Mouse (Mus musculus) heart, adult 2 months (tissue): ENCODE measurements around the gene Strap. TPM values are rescaled to one million over a fixed set of nuclear protein-coding genes. Genes with fewer than 3 reads are reported as not detected.

Experiments
- DNase-seq, 2 experiments: peaks; one replicate each; pipeline ENCODE4 v3.0.0; 2021
- H3K27ac ChIP-seq: fragments of 200-600 bp; 2 replicates; pipeline ENCODE4 v1.8.1; 2022
- H3K27me3 ChIP-seq: fragments of 200-500 bp; 2 replicates; pipeline ENCODE4 v1.6.1; 2012; ENCODE audit warnings: mild to moderate bottlenecking, low read length, inconsistent platforms, mixed read lengths; ENCODE audit not compliant: control insufficient read depth, insufficient read depth
- H3K36me3 ChIP-seq: fragments of 200-500 bp; 2 replicates; pipeline ENCODE4 v1.6.1; 2012; ENCODE audit warnings: low read length, inconsistent platforms; ENCODE audit not compliant: control insufficient read depth, insufficient read depth
- H3K4me1 ChIP-seq: fragments of 200-500 bp; 2 replicates; pipeline ENCODE4 v1.6.1; 2011; ENCODE audit warnings: low read length; ENCODE audit not compliant: control insufficient read depth, insufficient read depth
- H3K4me3 ChIP-seq: fragments of 200-600 bp; 2 replicates; pipeline ENCODE4 v1.8.1; 2022
- H3K79me2 ChIP-seq: fragments of 200-500 bp; replicated peaks from 2 replicates; pipeline ENCODE4 v1.6.1; 2012; ENCODE audit warnings: mild to moderate bottlenecking, inconsistent platforms, low read length, moderate library complexity, mixed read lengths; ENCODE audit not compliant: control insufficient read depth, insufficient read depth
- H3K9ac ChIP-seq: fragments of 200-500 bp; 2 replicates; pipeline ENCODE4 v1.6.1; 2012; ENCODE audit warnings: low read depth, mild to moderate bottlenecking, control low read depth, inconsistent platforms, low read length, mixed read lengths
- CTCF ChIP-seq: fragments of 200-600 bp; IDR thresholded peaks from 2 replicates; pipeline ENCODE4 v1.8.1; 2022; ENCODE audit warnings: antibody characterized with exemption, mild to moderate bottlenecking, moderate library complexity
- EP300 ChIP-seq: fragments of 200-500 bp; IDR thresholded peaks from 2 replicates; pipeline ENCODE4 v1.6.1; 2011; ENCODE audit warnings: low read depth, low read length, control low read depth; ENCODE audit not compliant: insufficient read depth
- POLR2A ChIP-seq: fragments of 200-500 bp; IDR thresholded peaks from 2 replicates; pipeline ENCODE4 v1.6.1; 2011; ENCODE audit warnings: mild to moderate bottlenecking, low read depth, low read length, control low read depth; ENCODE audit not compliant: insufficient read depth
- WGBS: fragments of 180-500 bp; shearing (Covaris S2); methylation state at CpG from one replicate; pipeline ENCODE4 v1.1.7; 2018; 5-methylcytosine and 5-hydroxymethylcytosine counted together
- intact Hi-C: fragments of 180-260 bp; cut with DNase I; formaldehyde crosslinking; loops from one replicate; pipeline ENCODE4 v1.15.1; 2025
- polyA plus RNA-seq: library from polyadenylated mRNA; depleted of rRNA; stranded (reverse); fragments of >200 nt; gene quantifications from 2 replicates; pipeline ENCODE4 v1.2.3, GENCODE M21; 2012; rRNA removed
- total RNA-seq, 2 experiments: library from RNA; stranded (reverse); gene quantifications; 2 replicates each; pipeline ENCODE4 v1.2.3; 2021

The Strap gene
- total and polyA plus RNA-seq, 3 experiments: 26.3 to 86.5 (median 81.6) TPM

DNA sequence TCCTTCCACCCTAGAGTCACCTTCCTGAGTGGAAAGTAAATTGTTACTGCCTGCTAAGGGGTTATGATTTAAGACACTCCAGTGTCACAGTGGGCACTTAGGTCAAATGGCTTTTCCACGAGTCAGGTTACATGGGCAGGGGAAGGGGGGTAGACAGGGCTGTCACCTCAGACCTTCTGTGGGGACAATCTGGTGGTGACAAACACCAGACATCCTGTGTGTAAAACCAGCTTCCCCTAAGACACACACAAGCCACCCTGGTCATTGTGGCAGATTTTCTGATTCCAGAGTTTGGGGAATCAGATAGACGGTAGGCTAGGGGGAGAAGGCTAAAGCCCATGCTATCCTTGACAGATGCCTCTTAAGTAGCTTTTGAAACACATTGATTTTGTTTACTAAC, 60.6 kb downstream of the Strap start:
- Histone ChIP-seq H3K36me3 (no peaks in the 10 kb centered on the region), H3K79me2 (no peaks in the 10 kb centered on the region), H3K27me3 (no peaks in the 10 kb centered on the region), H3K4me3 (no peak overlapping the region), H3K4me1 (no peaks in the 10 kb centered on the region), H3K9ac (no peak overlapping the region), H3K27ac (no peak overlapping the region)
- no peak for DNase-seq
- intact Hi-C loops: no loop called here
- TF ChIP-seq POLR2A (no peak), CTCF (no peak), EP300 (no peak)
- 42% methylated on average over 2 of the region's 2 CpGs for WGBS

DNA sequence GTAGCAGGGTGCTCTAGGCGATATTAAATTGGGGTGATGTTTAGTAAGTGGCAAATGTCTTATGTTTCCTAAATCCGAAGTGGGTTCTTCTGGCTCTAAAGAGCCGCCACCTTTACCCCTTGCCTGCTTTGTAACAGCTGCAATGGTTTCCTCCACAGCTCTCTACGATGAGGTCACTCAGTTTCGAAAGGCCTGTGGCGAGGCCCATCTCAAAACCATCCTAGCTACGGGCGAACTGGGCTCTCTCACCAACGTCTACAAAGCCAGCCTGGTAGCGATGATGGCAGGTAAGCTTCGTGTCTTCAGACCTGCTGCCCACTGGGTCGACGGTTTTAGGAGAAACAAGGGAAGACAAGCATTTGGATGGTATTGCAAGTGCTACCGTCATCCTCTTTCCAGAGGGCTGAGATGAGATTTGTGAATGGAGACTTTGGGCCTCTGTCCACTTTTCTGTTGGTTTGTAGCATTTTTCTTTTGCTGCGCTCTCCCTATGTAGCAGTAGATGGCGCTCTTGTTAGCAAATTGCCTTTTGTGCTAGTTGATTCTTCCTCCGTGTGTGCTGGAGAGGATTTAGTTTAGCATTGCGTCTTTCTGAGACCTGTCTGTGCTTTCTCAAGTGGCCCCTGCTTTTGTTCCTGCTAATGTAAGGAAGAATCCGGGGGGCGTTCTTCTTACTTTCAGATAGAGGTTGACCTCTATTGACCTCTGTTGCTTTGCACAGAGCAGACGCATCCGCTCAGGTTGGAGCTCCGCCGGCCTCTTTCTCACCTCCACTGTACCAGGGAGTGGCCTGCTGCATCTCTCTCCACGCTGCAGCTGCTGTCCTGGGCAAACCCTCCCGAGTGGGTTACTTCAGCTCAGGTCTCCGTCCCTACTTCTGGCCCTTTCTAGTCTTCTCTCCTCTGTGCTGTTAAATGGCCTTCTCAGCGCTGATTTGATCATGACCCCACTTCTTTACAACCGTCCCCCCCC, 62.0 kb downstream of the Strap start:
- no peaks in the 10 kb centered on the region for H3K36me3 ChIP-seq
- no peak overlapping the region for H3K4me3 ChIP-seq
- no peak for TF ChIP-seq POLR2A
- no peak for TF ChIP-seq EP300
- TF ChIP-seq CTCF: peak; percentile 61
- H3K4me1 ChIP-seq: no peaks in the 10 kb centered on the region
- H3K9ac ChIP-seq: no peak overlapping the region
- no peak overlapping the region for H3K27ac ChIP-seq
- intact Hi-C loops: no loop called here
- DNase-seq: no peak
- H3K27me3 ChIP-seq: no peaks in the 10 kb centered on the region
- WGBS: 80% methylated on average over 29 of the region's 29 CpGs
- H3K79me2 ChIP-seq: no peaks in the 10 kb centered on the region

DNA sequence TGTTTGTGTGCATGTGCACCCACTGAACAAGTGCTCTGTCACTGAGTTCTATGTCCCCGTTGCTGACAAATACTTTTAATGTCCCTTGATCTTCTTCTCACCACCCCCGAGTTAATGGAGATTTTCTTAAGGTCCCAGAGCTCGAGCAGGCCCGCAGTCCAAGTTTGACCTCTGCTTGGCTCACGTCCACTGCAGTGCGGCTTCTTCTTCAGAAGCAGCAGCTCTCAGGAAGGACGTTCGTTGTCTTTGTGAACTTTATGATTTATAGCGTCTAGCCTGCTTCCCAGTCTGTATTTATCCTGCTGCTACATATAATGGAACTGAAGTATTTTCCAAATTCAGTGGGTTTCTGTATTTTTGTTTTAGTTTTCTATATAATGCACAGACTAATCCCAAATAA, 64.4 kb downstream of the Strap start:
- Histone ChIP-seq H3K79me2 (no peaks in the 10 kb centered on the region), H3K9ac (no peak overlapping the region), H3K4me1 (no peaks in the 10 kb centered on the region), H3K27me3 (no peaks in the 10 kb centered on the region), H3K36me3 (no peaks in the 10 kb centered on the region), H3K27ac (no peak overlapping the region), H3K4me3 (no peak overlapping the region)
- TF ChIP-seq CTCF (no peak), EP300 (no peak), POLR2A (no peak)
- WGBS: 80% methylated on average over 9 of the region's 9 CpGs
- intact Hi-C loops: no loop called here
- DNase-seq: no peak

Other genes starting within 250 kb of the Strap start
- 10 to 100 TPM; 11.6 to 12.2 TPM for gene Eps8, start 80.2 kb upstream of the Strap start, total RNA-seq
- gene Eps8, start 80.2 kb upstream of the Strap start, polyA plus RNA-seq: 6.7 and 8.8 TPM in 2 replicates
- gene Dera, start 19.5 kb downstream of the Strap start, total RNA-seq: 1 to 10 TPM; 4.1 to 4.6 TPM
- 3.0 and 3.8 TPM in 2 replicates for gene Dera, start 19.5 kb downstream of the Strap start, polyA plus RNA-seq